Mouse (Mus musculus) MEL-GATA-1-ER (cell line): ENCODE results near the gene Surf2.
A peak's percentile ranks its signal among the peaks of the same experiment; 100 is the strongest.
"Not testable (repeated sequence)": the region's sequence is repeated elsewhere in the genome, so short reads cannot be mapped to it uniquely, and the experiment has no call there.

Source experiments
- DNase-seq: peaks from one replicate; pipeline ENCODE4 v3.0.0-alpha.2; 2012; ENCODE audit warnings: low read depth; ENCODE audit errors: extremely low read depth

The Surf2 gene

DNA sequence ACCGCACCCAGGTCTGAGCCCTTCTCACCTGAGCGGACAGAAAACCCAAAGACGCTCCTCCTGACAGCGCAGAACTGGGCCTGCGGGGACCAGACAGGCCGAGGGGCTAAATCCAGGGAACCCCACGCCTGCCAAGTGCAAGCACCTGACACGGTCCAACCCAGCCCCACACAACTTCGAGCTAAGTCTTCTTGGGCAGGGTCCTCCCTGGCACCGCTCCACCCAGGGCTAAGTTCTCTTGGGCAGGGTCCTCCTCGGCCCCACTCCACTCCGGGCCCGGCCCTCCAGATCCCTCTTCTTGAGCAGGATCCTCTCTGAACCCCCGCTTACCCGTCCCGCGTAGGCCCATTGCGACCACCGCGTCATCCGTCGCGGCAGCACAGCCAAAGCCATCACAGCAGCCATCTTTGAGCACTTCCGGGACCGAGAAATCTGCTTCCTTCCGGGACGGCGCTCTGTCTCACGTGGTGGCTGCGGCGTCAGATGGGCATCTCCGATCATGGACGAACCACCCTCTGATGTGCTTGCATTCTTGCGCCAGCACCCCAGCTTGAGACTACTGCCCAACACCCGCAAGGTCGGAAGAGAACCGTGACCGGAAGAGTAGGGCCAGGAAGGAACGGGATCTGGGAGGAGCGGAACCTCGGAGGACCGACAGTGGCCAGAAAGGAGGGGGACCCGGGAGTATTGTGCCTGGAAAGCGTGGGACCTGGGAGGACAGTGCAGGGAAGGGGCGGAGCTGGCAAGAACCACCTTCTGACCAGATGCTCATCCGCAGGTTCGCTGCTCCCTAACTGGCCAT lies at the start of gene Surf2, which contains the start of gene Surf1:
TSS of gene Surf2 (plus strand) at position 441 of the 802 bp plus-strand sequence.
TSS of gene Surf1 (minus strand) at position 604 of the 802 bp plus-strand sequence.
- no peak for DNase-seq

DNA sequence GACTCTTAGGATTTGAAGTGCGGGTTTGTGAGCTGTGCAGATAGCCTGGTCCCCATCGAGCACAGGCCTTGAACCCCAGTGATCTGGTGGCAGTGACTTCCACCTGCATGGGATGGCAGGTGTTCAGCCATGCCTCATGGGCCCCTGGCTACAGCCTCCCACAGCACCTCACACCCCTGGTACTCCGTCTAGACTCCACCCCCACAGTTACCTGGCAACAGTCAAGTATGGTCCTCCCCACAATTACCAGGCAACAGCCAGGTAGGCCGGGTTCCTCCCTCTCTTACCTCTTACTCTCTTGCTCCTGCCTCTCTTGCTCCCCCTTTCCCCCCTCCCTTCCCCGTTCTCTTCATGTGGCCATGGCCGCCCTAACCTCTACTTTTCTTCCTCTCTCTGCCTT lies 45.5 kb upstream of the Surf2 start:
- no peak for DNase-seq

DNA sequence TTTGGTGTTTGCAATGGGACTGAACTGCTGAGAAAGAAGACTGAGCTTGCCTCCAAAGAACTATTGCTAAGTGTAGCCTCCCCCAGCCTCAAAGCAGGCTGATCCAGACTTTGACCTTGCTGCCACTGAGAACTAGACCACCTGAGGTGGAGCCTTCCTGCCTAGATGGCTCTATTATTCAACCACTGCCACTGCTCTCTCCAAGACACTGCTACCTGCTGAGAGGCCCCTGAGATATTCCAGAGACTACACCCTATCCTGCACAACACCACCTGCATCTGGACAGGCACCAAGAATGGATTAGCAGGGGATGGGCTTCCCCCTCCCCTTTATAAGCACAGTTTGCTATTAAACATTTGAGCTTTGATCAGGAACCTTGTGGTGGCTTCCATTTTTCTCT lies 37.6 kb upstream of the Surf2 start:
- DNase-seq: no peak

DNA sequence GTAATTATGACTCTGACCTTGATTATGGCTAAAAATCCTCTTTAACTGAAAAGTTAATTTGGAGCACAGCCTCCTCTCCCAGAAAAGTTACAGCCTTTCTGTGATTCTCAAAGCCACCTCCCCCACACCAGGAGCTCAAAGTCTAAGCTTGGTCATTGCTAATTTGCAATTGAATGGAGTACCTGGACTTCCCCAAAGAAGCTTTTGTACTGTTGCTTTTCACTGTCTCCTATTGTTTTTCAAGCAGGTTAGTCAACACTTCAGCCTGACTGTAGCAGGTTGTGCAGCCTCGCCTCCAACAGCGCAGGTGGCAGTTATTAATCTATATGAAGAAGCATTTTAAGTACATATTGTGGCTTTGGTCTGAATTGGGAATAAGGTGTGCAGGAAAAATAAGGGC lies 30.6 kb upstream of the Surf2 start:
- not testable (repeated sequence) for DNase-seq

DNA sequence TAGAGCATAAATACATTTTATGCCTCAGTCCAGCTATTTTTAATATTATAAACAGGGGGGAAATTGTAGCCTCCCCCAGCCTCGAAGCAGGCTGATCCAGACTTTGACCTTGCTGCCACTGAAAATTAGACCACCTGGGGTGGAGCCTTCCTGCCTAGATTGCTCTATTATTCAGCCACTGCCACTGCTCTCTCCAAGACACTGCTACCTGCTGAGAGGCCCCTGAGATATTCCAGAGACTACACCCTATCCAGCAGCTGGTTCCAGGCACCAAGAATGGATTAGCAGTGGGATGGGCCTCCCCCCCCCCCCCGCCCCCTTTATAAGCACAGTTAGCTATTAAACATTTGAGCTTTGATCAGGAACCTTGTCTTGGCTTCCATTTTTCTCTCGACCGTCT lies 30.0 kb upstream of the Surf2 start:
- not testable (repeated sequence) for DNase-seq

DNA sequence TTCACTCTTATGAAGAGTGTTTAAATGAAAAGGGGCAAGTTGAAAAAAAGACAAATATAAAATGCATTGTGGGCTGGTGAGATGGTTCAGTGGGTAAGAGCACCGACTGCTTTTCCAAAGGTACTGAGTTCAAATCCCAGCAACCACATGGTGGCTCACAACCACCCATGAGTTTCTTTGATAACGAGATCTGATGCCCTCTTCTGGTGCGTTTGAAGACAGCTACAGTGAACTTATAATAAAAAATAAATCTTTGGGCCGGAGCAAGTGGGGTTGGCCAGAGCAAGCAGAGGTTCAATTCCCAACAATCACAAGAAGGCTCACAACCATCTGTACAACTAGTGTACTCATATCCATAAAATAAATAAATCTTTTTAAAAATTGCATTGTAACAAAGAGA lies 20.3 kb upstream of the Surf2 start:
- no peak for DNase-seq

DNA sequence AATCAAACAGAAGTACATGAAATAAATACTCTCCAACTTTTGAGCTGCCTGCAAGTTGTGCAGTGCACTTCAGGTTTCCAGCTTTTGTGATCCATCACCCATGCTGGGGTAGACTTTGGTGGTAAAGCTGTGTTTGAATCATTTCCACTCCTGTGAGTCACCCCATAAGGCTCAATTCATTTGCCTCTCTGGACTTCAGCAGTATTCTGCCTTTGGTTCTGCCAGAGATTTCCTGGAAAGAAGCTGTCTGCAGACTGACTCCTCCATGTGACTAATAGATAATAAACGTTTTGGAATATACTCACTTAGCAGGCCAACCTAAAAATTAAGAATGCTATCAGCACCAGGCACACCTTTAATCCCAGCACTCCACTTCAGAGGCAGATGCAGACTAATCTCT lies 15.4 kb upstream of the Surf2 start:
- no peak for DNase-seq

DNA sequence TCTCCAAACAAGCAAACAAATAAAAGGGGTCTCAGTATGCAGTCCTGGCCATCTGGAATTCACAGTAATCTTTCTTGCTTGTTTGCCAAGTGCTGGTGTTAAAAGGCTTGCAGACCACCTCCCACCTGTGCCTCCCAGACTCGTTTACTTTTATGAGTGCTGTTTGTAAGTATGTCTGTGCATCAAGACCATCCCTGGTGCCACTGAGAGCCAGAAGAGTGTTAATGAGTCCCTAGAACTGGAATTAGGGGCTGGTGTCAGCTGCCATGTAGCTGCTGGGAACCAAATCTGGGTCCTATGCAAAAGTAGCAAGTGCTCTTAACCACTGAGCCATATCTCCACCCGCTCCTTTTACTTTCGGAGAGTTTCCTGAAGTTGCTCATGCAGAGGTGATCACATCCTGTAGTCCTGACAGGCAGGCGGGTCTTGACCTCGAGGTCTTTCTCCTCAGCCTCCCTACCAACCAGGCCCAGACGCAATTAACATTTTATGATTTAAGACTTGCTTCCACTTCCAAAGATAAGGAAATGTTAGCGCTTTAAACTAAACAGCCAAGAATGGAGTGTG lies 14.2 kb upstream of the Surf2 start:
- DNase-seq: no peak

DNA sequence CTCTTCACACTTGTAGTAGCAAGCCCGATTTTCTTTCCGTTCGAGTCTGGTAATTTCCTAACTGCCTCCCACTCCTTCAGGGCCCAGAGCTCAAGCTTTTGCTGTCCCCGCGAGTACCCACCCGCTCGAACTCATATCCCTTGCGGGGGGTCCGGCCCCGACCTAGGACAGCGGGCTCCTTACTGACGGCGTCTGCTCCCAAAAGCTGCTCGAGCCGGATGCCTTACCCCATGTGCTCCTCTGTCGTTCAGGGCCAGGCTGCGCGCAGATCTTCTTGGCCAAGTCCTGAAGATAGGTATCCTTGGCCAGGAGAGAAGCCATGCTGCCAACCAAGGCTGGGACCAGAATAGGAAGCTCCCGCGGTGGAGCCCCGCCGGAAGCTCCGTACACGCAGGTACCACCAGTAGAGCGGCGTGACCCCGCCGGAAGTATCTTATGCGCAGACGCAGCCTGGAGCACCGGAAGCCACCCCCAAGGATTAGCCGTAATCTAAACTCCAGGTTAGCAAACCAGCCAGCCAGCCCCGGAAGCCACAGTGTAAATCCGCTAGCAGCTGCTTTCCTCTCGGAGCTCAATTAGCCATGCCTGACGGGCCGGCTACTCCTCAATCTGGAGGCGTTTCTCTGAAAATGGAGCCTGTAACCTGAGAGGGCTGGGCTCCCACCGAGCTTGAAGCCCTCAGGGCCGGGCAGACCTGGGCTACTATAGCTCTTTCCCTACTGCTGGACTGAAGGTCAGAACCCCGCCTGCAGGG lies 13.5 kb upstream of the Surf2 start, which contains the start of gene Surf6:
TSS of gene Surf6 (minus strand) at position 413 of the 754 bp plus-strand sequence.
- peak; percentile 97 for DNase-seq

DNA sequence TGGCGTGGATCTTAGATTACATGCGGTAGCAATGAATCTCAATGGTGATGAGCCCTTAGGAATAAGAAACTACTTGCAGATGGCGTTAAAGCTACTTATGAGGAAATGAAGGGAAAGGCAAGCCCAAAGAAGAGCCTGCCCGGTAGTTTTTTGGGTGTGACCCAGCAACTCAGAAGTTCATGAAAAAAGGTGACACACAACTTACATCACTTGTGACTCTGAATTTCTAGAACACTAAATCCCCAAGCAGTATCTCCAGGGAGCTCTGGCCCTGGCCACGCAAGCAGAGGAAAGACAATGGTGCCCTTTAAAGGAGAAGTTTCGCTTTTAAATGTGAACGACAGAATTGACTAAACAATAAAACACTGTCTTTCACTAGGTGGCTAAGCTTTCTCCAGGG lies 12.9 kb upstream of the Surf2 start:
- DNase-seq: no peak

DNA sequence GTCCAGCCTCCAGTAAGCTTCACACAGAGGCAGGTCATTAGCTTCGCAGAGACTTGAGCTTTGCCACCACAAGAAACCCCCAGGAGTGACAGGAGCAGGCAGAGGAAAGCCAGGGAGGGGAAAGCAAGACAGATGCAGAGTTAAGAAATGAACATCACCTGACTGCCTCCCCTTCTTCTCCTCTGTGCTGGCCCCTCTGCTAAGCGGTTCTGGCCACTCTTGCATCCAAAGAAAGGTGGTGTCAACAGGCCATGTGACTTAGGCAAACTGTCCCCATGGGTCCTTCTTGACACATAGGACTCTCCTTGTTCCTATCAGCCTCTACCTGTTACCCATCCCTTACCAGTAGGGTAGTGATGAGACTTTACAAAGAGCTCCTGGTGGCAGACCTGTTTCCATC lies 10.2 kb upstream of the Surf2 start:
- no peak for DNase-seq

DNA sequence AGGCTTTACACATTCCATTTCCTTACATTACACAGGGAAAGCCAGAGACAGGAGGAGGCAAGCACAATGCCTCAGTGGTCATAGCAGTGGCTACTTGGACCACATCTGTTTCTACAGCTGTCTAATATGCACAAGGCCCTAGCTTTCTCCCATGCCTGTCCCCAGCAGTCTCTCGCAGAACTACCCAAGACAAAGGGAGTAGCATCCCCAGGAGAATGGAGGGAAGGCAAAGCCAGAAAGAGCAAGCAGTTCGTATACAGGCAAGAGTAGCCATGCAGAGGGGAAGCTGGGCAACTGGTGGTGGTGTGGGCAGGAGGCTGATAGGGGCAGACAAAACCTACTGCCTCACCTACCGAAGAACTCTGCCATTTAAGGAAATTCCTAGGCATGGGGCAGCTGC lies 9.7 kb upstream of the Surf2 start:
- no peak for DNase-seq

DNA sequence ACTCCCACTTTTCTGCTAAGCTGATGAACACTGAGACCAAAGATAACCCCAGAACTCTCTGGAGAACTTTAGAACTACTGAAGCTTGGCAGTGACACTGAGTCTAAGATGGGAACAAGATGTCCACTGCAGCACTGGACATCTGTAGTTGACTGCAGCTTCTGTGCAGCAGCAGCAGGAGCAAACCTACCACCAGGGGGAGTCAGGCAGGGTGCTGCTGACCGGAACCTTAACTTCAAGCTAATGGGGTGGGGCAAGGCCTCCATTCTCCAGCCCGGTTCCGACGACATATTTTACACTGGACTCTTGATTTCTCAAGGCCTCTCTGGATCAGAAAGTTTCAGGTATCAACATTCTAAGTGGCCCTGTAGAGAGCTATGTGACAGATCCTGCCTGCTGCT lies 9.1 kb upstream of the Surf2 start:
- DNase-seq: no peak

DNA sequence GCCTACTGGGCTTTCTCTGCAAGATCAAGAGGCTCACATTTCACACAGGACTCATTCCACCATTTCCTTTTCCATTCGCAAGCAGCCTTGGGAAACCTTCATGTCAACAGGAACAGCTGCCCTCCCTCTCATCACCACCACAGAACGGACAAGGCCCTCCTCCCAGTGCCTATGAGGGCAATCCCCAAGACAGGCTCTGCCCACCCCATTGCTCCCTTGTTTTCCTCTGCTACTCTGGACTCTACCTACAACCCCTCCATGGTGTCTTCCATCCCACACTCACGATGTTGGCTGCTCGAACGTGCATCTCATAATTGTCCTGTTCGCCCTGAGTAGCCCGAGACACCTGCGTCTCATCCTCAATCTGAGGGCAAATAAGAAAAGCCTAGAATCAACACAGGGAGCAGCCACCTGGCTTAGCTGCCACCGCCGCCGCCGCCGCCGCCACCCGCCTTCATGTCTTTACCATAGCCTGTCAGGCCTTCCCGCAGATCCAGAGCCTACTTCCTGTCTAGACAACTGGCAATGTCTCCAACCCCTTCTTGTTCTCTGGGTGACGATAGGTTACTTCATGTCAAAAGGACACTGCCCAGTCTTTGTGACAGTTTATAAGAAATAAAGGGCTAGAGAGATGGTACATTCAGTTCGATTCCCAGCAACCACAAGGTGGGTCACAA lies 7.3 kb upstream of the Surf2 start:
- DNase-seq: no peak

DNA sequence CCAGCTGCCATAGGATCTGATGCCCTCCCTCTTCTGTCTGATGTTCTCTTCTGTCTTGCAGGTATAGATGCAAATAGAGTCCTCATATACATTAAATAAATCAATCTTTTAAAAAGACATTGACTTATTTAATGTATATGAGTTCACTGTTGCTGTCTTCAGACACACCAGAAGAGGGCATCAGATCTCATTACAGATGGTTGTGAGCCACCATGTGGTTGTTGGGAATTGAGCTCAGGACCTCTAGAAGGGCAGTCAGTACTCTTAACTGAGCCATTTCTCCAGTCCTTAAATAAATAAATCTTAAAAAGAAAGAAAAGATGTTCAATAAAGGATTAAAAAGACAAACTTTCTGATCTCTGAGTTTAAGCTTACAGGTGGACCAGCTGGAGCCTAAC lies 6.8 kb upstream of the Surf2 start:
- DNase-seq: no peak

DNA sequence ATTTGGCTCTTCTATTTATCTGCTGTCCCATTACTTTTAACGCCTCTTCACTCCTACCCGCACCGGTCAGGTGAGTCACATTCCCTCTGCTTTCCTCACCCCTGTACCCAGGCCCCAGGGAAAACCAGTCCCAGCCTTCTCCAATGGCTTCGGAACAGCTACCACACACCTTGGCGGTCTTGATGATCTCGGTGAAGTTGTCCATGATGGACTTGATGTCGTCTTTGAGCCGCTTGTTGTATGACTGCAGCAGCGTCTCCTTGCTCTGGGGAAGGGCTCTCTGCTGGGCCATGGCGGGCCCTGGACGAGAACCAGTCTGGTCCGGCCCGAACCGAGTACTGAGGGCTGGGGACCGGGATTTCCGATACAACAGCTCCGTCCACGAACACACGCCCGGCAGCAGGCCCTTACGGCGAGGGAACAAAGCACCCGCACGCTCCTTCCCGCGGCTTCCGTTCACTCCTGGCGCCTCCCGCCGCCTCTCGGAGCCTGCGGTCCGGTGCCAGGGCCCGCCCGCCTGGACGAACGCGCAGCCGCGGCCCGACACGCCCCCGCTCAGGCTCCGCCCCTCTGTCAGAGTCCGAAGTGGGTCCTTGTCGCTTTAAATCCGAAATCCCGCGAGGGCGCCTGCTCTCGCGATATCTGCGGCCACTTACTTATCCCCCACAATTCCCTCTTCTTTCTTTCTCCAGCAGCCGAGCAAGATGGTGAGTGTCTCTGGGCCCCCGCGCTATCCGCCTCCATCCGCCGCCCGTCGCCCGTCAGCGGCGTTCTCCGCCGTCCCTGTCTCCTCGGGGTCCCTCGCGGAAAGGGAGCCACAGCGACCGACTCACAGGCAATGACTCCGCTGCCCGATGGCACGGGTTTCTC lies 5.8 kb upstream of the Surf2 start, which contains the start of the genes Med22 and Rpl7a:
TSS of gene Med22 (minus strand) at position 554 of the 870 bp plus-strand sequence.
TSS of gene Rpl7a (plus strand) at position 641 of the 870 bp plus-strand sequence.
- DNase-seq: peak; percentile 95

DNA sequence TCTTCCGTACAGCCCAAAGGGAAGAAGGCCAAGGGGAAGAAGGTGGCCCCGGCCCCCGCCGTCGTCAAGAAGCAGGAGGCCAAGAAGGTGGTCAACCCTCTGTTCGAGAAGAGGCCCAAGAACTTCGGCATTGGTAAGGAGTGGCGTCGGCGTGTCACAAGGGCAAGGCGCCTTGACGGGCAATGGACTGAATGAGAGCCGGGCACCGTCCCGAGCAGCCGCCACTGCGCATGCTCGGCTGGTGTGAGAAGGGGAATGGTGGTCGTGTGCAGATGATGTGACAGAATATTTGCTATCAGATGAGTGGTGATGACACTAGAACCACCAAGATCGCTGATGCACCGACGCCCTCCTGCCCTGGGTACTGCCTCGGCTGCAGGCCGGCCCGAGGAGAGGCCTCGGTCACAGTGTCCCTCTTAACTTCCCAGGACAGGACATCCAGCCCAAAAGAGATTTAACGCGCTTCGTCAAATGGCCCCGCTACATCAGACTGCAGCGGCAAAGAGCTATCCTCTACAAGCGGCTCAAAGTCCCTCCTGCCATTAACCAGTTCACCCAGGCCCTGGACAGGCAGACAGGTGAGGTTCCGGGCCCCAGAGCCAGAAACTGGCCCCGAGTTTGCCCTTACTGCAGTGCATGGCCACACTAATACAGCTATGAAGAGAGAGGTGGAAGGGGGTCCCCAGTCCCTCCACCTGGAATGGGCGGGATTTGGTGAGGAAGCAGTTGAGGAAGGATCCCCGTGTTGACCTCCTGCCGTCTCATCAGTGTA lies 5.0 kb upstream of the Surf2 start:
- no peak for DNase-seq

DNA sequence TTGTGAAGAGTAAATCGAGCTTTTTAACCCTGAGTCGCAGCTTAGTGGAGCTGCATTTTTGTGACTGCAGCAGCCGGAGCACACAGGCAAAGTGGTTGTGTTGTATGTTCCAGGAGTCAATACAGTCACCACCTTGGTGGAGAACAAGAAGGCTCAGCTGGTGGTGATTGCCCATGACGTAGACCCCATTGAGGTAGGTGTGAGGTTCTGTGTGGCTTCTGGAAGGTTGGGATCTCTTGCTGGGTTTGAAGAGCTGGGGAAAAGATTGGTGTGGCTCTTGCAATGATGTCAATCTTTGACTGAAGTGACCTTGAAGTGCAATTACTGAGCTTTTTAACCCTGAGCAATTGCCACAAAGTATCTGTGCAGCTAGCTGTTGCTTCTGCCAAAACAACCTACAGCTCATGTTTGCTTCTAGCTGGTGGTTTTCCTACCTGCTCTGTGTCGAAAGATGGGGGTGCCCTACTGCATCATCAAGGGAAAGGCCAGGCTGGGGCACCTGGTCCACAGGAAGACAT lies 3.9 kb upstream of the Surf2 start:
- no peak for DNase-seq

DNA sequence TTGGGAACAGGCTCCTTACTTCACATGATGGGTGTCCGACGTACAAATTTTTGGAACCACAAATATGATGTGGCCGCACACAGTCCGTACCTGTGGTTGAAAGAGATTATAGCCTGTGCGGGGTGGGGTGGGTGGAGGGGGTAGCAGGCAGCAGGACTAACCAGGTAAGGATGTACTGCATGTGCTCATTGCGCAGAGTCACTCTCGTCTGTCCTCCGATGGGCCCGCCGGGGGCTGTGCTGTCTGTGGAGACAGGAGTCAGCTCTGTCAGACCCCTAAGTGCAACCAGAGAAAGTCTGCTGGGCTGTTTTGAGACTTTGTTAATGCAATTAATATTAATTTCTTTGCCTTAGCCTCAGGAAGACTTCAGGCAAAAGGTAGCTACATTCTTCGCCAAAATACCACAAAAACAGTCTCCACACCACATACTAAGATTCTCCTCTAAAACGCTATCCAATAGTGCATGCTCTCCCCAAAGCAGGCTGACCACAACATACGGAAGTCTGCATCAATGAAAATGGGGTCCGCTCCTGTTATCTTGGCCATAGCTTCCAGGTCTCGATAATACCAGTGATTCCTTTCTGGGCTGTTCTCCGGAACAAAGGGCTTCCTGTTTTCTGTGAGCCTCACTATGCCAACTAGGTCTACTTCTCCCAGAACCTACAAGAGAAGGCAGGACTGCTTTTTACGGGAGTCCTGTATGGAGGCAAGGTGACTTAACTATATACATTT lies 2.6 kb upstream of the Surf2 start:
- DNase-seq: peak; percentile 82
